Mouse (Mus musculus) CH12.LX (cell line): ENCODE measurements at regions not wholly inside any gene's neighbourhood (a gene's known extent, or its start where the extent isn't known, plus 50 kb on each side); places are given as distances from the start of the nearest gene placed in this dataset.

Experiments
- DNase-seq: peaks from one replicate; pipeline ENCODE4 v3.0.0-alpha.2; 2013; ENCODE audit errors: extremely low read depth
- H3K27ac ChIP-seq: 2 replicates; pipeline ENCODE4 v1.5.1; 2012; ENCODE audit warnings: low read depth, mild to moderate bottlenecking, control low read depth, moderate library complexity; ENCODE audit not compliant: insufficient read depth
- H3K27me3 ChIP-seq: replicated peaks from 2 replicates; pipeline ENCODE3; 2012; ENCODE audit warnings: inconsistent platforms
- H3K36me3 ChIP-seq, 2 experiments: replicated peaks in 1 of 2; 2 replicates each; pipeline versions ENCODE3 to v1.6.1; 2012; ENCODE audit warnings: inconsistent platforms in 1 of 2, low read length in 1 of 2, mild to moderate bottlenecking in 1 of 2, mixed read lengths in 1 of 2, moderate library complexity in 1 of 2; ENCODE audit not compliant: control insufficient read depth in 1 of 2, insufficient read depth in 1 of 2
- H3K4me1 ChIP-seq, 2 experiments: 2 replicates each; pipeline ENCODE4 v1.6.1; 2012; ENCODE audit warnings: inconsistent platforms in 1 of 2, moderate library complexity in 1 of 2; ENCODE audit not compliant: insufficient read depth in 2 of 2, control insufficient read depth in 1 of 2
- H3K4me2 ChIP-seq: 2 replicates; pipeline ENCODE4 v1.6.1; 2012; ENCODE audit warnings: low read depth, mild to moderate bottlenecking, control low read depth; ENCODE audit not compliant: poor library complexity, insufficient read depth, severe bottlenecking
- H3K4me3 ChIP-seq, 3 experiments: fragments of 150-350 bp in 1 of 3; sonication (generic) in 1 of 3; replicated peaks in 1 of 3; 2 replicates each; pipeline versions ENCODE3 to v1.5.1; 2011 to 2012; ENCODE audit warnings: low read depth in 2 of 3, low read length in 2 of 3, mild to moderate bottlenecking in 2 of 3, moderate library complexity in 2 of 3, control low read depth in 1 of 3, improper control_type of control experiment in 1 of 3, inconsistent platforms in 1 of 3, mixed read lengths in 1 of 3; ENCODE audit not compliant: poor library complexity in 1 of 3
- H3K79me2 ChIP-seq: replicated peaks from 2 replicates; pipeline ENCODE4 v1.6.1; 2012; ENCODE audit warnings: mild to moderate bottlenecking, moderate library complexity; ENCODE audit not compliant: control insufficient read depth, poor library complexity, insufficient read depth, severe bottlenecking; ENCODE audit errors: extremely low read depth
- H3K9ac ChIP-seq: 2 replicates; pipeline ENCODE4 v1.6.1; 2012; ENCODE audit warnings: low read depth, mild to moderate bottlenecking, control low read depth, moderate library complexity; ENCODE audit not compliant: insufficient read depth
- H3K9me3 ChIP-seq: replicated peaks from 2 replicates; pipeline ENCODE3; 2012; ENCODE audit warnings: low read length, inconsistent platforms, mixed read lengths
- BHLHE40 ChIP-seq: IDR thresholded peaks from 2 replicates; pipeline ENCODE4 v1.6.1; 2011; ENCODE audit warnings: mild to moderate bottlenecking, low read depth, low read length, improper control_type of control experiment
- CHD2 ChIP-seq: IDR thresholded peaks from 2 replicates; pipeline ENCODE4 v1.6.1; 2011; ENCODE audit warnings: low read length, improper control_type of control experiment
- E2F4 ChIP-seq: IDR thresholded peaks from 2 replicates; pipeline ENCODE4 v1.6.1; 2011; ENCODE audit warnings: low read depth, low read length, improper control_type of control experiment; ENCODE audit not compliant: insufficient replicate concordance
- EP300 ChIP-seq: IDR thresholded peaks from 2 replicates; pipeline ENCODE4 v1.6.1; 2011; ENCODE audit warnings: low read length, improper control_type of control experiment
- GABPA ChIP-seq: IDR thresholded peaks from 2 replicates; pipeline ENCODE4 v1.6.1; 2012; ENCODE audit warnings: low read depth, low read length, improper control_type of control experiment, inconsistent platforms; ENCODE audit not compliant: insufficient replicate concordance
- HCFC1 ChIP-seq: IDR thresholded peaks from 2 replicates; pipeline ENCODE4 v1.6.1; 2012; ENCODE audit warnings: low read depth, mild to moderate bottlenecking, inconsistent platforms, low read length, improper control_type of control experiment
- IRF4 ChIP-seq: IDR thresholded peaks from 2 replicates; pipeline ENCODE4 v1.6.1; 2014; ENCODE audit warnings: low read depth, mild to moderate bottlenecking, inconsistent platforms, low read length, improper control_type of control experiment
- JUN ChIP-seq: IDR thresholded peaks from 2 replicates; pipeline ENCODE4 v1.6.1; 2011; ENCODE audit warnings: low read depth, mild to moderate bottlenecking, low read length, improper control_type of control experiment, moderate library complexity; ENCODE audit not compliant: insufficient read depth
- KAT2A ChIP-seq: IDR thresholded peaks from 2 replicates; pipeline ENCODE4 v1.6.1; 2012; ENCODE audit warnings: low read length, improper control_type of control experiment, inconsistent platforms; ENCODE audit not compliant: insufficient replicate concordance
- NELFE ChIP-seq: IDR thresholded peaks from 2 replicates; pipeline ENCODE4 v1.6.1; 2011; ENCODE audit warnings: low read depth, low read length, improper control_type of control experiment
- RAD21 ChIP-seq: IDR thresholded peaks from 2 replicates; pipeline ENCODE4 v1.6.1; 2011; ENCODE audit warnings: low read depth, mild to moderate bottlenecking, low read length, improper control_type of control experiment, moderate library complexity
- SIN3A ChIP-seq: IDR thresholded peaks from 2 replicates; pipeline ENCODE4 v1.6.1; 2012; ENCODE audit warnings: low read length, improper control_type of control experiment, inconsistent platforms
- ZNF384 ChIP-seq: IDR thresholded peaks from 2 replicates; pipeline ENCODE4 v1.6.1; 2012; ENCODE audit warnings: low read depth, low read length, improper control_type of control experiment, inconsistent platforms
- dilution Hi-C: fragments of 300-500 bp; cut with MboI; formaldehyde crosslinking; loops from 2 replicates; pipeline ENCODE4 v1.14.3; 2020; ENCODE audit warnings: low sequenced_read_pairs; ENCODE audit not compliant: extremely low pct_unique_long_range_greater_than_20kb, extremely low pct_ligation_motif_present
- in situ Hi-C: fragments of 300-500 bp; cut with MboI; formaldehyde crosslinking; loops from 3 replicates; pipeline ENCODE4 v1.14.3; 2019; ENCODE audit warnings: low sequenced_read_pairs, low pct_ligation_motif_present, low pct_unique_long_range_greater_than_20kb, mixed read lengths

- Histone ChIP-seq H3K4me2 (no peak overlapping the region), H3K9ac (no peak overlapping the region), H3K27me3 (no peaks in the 10 kb centered on the region), H3K79me2 (no peaks in the 10 kb centered on the region), H3K4me1 (no peaks in the 10 kb centered on the region), H3K27ac (no peak overlapping the region), H3K9me3 (no peaks in the 10 kb centered on the region), H3K36me3 (no peaks in the 10 kb centered on the region), H3K4me3 (no peak overlapping the region)
- dilution Hi-C loops (no loop called here), in situ Hi-C loops (no loop called here)
- TF ChIP-seq GABPA (no peak), NELFE (no peak), CHD2 (no peak), E2F4 (no peak), HCFC1 (no peak), KAT2A (no peak)
- DNase-seq: no peak
These were observed 289.7 kb upstream of the Dcn start for GRCm38 (mm10) chr10:97189696-97190095.

GRCm38 (mm10) chr10:97211238-97211695 is 268.1 kb upstream of the Dcn start:
- in situ Hi-C loops: no loop called here
- dilution Hi-C loops: no loop called here

GRCm38 (mm10) chr10:97211785-97212398 is 267.5 kb upstream of the Dcn start:
- dilution Hi-C loops: no loop called here
- in situ Hi-C loops: no loop called here
- H3K36me3 ChIP-seq: no peaks in the 10 kb centered on the region

More at GRCm38 (mm10) chr10:97211238-97211695, 268.1 kb upstream of the Dcn start:
- H3K36me3 ChIP-seq: no peaks in the 10 kb centered on the region
- no peak for DNase-seq
- TF ChIP-seq KAT2A: no peak
- TF ChIP-seq SIN3A: no peak
- no peak for TF ChIP-seq RAD21
- H3K9ac ChIP-seq: no peak overlapping the region
- H3K4me2 ChIP-seq: no peak overlapping the region
- H3K79me2 ChIP-seq: no peaks in the 10 kb centered on the region
- H3K9me3 ChIP-seq: no peaks in the 10 kb centered on the region
- H3K27me3 ChIP-seq: no peaks in the 10 kb centered on the region
- no peak overlapping the region for H3K4me3 ChIP-seq
- no peaks in the 10 kb centered on the region for H3K4me1 ChIP-seq
- H3K27ac ChIP-seq: no peak overlapping the region

More at GRCm38 (mm10) chr10:97211785-97212398, 267.5 kb upstream of the Dcn start:
- Histone ChIP-seq H3K79me2 (no peaks in the 10 kb centered on the region), H3K4me2 (no peak overlapping the region), H3K9me3 (no peaks in the 10 kb centered on the region), H3K4me3 (no peak overlapping the region), H3K27ac (no peak overlapping the region), H3K27me3 (no peaks in the 10 kb centered on the region), H3K4me1 (no peaks in the 10 kb centered on the region), H3K9ac (no peak overlapping the region)
- DNase-seq: no peak
- TF ChIP-seq IRF4 (no peak), ZNF384 (no peak), SIN3A (no peak), BHLHE40 (no peak), EP300 (no peak), RAD21 (no peak), JUN (no peak)
